Mouse (Mus musculus) limb, embryonic 15.5 days (tissue): ENCODE measurements at regions not wholly inside any gene's neighbourhood (a gene's known extent, or its start where the extent isn't known, plus 50 kb on each side); places are given as distances from the start of the nearest gene placed in this dataset.

Experiments
- ATAC-seq: fragments of 200-750 bp; cut with Nextera tagmentation; 2 replicates; pipeline ENCODE4 v1.8.0; 2017; ENCODE audit warnings: low read depth, moderate TSS enrichment; ENCODE audit not compliant: insufficient number of reproducible peaks, low FRiP score, low TSS enrichment
- H3K27ac ChIP-seq: fragments of 300-500 bp; sonication (generic); 2 replicates; pipeline ENCODE4 v1.5.1; 2015; ENCODE audit warnings: moderate library complexity, mild to moderate bottlenecking, inconsistent platforms
- H3K27me3 ChIP-seq: fragments of 300-500 bp; sonication (generic); 2 replicates; pipeline ENCODE4 v1.6.1; 2015; ENCODE audit warnings: inconsistent platforms
- H3K36me3 ChIP-seq: fragments of 300-500 bp; sonication (generic); 2 replicates; pipeline ENCODE4 v1.6.1; 2015; ENCODE audit warnings: inconsistent platforms
- H3K4me1 ChIP-seq: fragments of 300-500 bp; sonication (generic); 2 replicates; pipeline ENCODE4 v1.6.1; 2015; ENCODE audit warnings: inconsistent platforms
- H3K4me2 ChIP-seq: fragments of 300-500 bp; sonication (generic); 2 replicates; pipeline ENCODE4 v1.6.1; 2015; ENCODE audit warnings: mild to moderate bottlenecking, inconsistent platforms
- H3K4me3 ChIP-seq: fragments of 300-500 bp; sonication (generic); 2 replicates; pipeline ENCODE4 v1.5.1; 2015; ENCODE audit warnings: mild to moderate bottlenecking, inconsistent platforms
- H3K9ac ChIP-seq: fragments of 300-500 bp; sonication (generic); 2 replicates; pipeline ENCODE4 v1.6.1; 2015; ENCODE audit warnings: inconsistent platforms
- H3K9me3 ChIP-seq: fragments of 300-500 bp; sonication (generic); 2 replicates; pipeline ENCODE4 v1.6.1; 2016; ENCODE audit warnings: inconsistent platforms
- WGBS: fragments of 180-500 bp; shearing (Covaris S2); methylation state at CpG from one replicate; pipeline ENCODE4 v1.1.7; 2015; 5-methylcytosine and 5-hydroxymethylcytosine counted together

DNA sequence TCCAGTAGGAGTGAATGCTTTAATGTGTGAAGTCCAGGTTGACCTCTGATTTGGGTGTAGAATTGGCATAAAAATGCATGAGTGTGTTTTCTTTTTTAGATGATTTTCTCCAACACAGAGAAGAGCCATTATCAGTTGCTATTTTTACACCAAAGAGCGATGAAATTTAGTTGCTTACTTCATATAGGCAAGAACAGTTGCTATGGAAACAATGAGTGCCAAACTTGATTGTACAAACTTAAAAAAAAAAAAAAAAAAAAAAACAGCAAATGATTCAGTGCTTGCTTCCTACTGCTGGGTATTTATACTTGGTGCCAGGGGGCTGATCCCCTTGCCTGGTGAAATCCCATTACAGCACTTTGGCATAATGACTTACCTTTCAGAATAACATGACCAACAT is 268.0 kb downstream of the Sec23a start:
- Histone ChIP-seq H3K9ac (no peak overlapping the region), H3K27me3 (no peaks in the 10 kb centered on the region), H3K4me2 (no peak overlapping the region), H3K27ac (no peak overlapping the region), H3K4me1 (no peaks in the 10 kb centered on the region), H3K9me3 (no peaks in the 10 kb centered on the region), H3K4me3 (no peak overlapping the region), H3K36me3 (no peaks in the 10 kb centered on the region)
- 85% methylated on average over 1 of the region's 1 CpGs for WGBS
- ATAC-seq, result no peak

- Histone ChIP-seq H3K36me3 (no peaks in the 10 kb centered on the region), H3K9me3 (no peaks in the 10 kb centered on the region), H3K9ac (no peak overlapping the region), H3K27me3 (no peaks in the 10 kb centered on the region), H3K4me1 (no peaks in the 10 kb centered on the region), H3K4me3 (no peak overlapping the region), H3K4me2 (no peak overlapping the region), H3K27ac (no peak overlapping the region)
- ATAC-seq, result no peak
- WGBS, result 50% methylated on average over 1 of the region's 1 CpGs
Observed at GRCm38 (mm10) chr12:58728094-58728493, 283.7 kb downstream of the Sec23a start.

DNA sequence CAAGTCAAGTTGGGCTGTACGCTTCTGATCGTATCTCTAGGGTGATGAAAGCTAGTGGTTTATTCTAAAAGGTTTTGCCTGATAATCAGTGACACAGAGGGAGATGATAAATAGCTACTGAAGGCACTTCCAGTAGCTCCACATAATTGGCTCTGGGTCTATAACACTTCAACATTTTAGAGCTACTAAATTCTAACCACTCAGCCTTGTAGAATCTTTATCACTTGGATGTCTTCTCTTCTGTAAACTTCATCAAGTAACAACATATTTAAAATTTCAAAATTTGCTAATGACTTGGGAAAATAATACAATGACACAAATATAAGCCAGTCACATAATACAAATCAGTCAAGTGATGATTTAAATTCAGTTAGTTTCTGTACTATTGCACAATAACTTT is 284.3 kb downstream of the Sec23a start:
- Histone ChIP-seq H3K9ac (no peak overlapping the region), H3K4me3 (no peak overlapping the region), H3K27me3 (no peaks in the 10 kb centered on the region), H3K9me3 (no peaks in the 10 kb centered on the region), H3K4me2 (no peak overlapping the region), H3K36me3 (no peaks in the 10 kb centered on the region), H3K27ac (no peak overlapping the region), H3K4me1 (no peaks in the 10 kb centered on the region)
- WGBS, result 90% methylated on average over 2 of the region's 2 CpGs
- ATAC-seq, result no peak

DNA sequence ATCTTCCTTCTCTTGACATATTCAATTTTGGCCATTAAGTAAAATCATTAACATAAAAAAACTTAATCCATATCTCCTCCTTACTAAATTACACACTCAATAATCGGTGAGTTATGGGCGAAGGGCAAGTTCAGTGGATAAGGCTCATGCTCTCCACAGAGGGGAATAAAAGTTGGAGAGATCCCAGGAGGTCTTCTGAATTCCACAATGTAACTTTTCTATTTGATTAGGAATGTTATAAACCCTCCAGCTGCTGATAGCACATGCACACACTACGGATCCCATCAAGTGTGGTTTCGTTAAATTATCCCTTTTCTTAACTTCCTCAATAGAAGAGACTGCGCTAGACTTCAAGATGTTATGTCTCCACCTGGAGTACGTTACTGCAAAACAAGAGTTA is 293.9 kb downstream of the Sec23a start:
- Histone ChIP-seq H3K36me3 (no peaks in the 10 kb centered on the region), H3K4me1 (no peaks in the 10 kb centered on the region), H3K9me3 (no peaks in the 10 kb centered on the region), H3K27me3 (no peaks in the 10 kb centered on the region), H3K4me2 (no peak overlapping the region), H3K9ac (no peak overlapping the region), H3K4me3 (no peak overlapping the region), H3K27ac (no peak overlapping the region)
- WGBS, result 78% methylated on average over 6 of the region's 6 CpGs
- ATAC-seq, result no peak

DNA sequence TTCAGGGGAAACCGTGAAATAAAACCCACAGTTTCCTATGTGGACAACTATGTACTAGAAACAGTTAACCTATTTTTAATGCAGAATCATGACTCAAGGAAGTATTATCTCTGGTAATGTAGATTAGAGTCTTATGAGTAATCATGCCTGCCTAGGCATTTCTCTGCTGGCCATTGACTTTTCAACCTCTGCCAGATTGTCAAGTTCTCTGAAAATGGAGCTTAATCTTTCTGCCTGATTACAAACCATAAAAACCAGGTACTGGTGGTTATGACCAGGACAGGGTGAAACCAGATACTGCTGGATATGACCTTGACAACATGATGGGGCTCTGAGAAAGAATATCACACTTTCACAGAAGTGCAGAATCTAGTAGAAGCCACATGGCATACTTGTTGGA is 297.6 kb downstream of the Sec23a start:
- Histone ChIP-seq H3K4me3 (no peak overlapping the region), H3K9me3 (no peaks in the 10 kb centered on the region), H3K27ac (no peak overlapping the region), H3K36me3 (no peaks in the 10 kb centered on the region), H3K27me3 (no peaks in the 10 kb centered on the region), H3K9ac (no peak overlapping the region), H3K4me1 (no peaks in the 10 kb centered on the region), H3K4me2 (no peak overlapping the region)
- no peak for ATAC-seq
- 90% methylated on average over 1 of the region's 1 CpGs for WGBS

- Histone ChIP-seq H3K27ac (no peak overlapping the region), H3K9me3 (no peaks in the 10 kb centered on the region), H3K27me3 (no peaks in the 10 kb centered on the region), H3K36me3 (no peaks in the 10 kb centered on the region), H3K4me3 (no peak overlapping the region), H3K4me1 (no peaks in the 10 kb centered on the region), H3K9ac (no peak overlapping the region), H3K4me2 (no peak overlapping the region)
- WGBS, result 85% methylated on average over 5 of the region's 5 CpGs
- ATAC-seq, result no peak
Observed at GRCm38 (mm10) chr12:58695680-58696079, 316.1 kb downstream of the Sec23a start.

GRCm38 (mm10) chr12:58669914-58670635 is 341.7 kb downstream of the Sec23a start:
- H3K27me3 ChIP-seq, result no peaks in the 10 kb centered on the region
- H3K36me3 ChIP-seq, result no peaks in the 10 kb centered on the region
- WGBS, result 74% methylated on average over 3 of the region's 3 CpGs
- no peak overlapping the region for H3K9ac ChIP-seq
- no peak overlapping the region for H3K27ac ChIP-seq
- ATAC-seq, result no peak
- no peak overlapping the region for H3K4me3 ChIP-seq
- H3K4me2 ChIP-seq, result no peak overlapping the region
- no peaks in the 10 kb centered on the region for H3K9me3 ChIP-seq
- no peaks in the 10 kb centered on the region for H3K4me1 ChIP-seq

DNA sequence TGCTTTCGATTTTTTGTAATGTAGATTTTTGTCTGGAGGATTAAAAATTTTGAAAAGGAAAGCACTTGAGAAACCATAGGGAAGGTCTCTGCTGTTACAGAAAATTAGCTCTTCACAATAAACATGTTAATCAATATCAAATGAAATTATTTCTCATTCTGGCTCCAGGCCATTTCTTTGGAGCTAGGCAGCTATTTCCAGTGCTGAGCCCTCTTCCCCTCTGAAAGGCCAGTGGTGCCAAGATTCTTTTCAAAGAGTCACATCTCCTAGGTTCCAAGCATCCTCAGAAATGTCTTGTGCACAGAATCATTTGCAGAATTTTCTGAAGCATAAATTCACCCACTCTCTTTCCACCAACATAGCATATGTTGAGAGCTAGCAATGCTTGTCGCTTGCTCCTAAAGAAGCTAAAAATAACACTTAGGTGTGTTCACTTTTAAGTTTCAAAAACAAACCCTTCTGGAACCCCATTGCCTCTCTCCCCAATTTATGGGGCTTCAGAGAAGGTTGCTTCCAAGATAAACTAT is 357.2 kb downstream of the Sec23a start:
- Histone ChIP-seq H3K9me3 (no peaks in the 10 kb centered on the region), H3K9ac (no peak overlapping the region), H3K36me3 (no peaks in the 10 kb centered on the region), H3K4me3 (no peak overlapping the region), H3K4me2 (no peak overlapping the region), H3K27me3 (no peaks in the 10 kb centered on the region), H3K4me1 (no peaks in the 10 kb centered on the region), H3K27ac (no peak overlapping the region)
- 90% methylated on average over 2 of the region's 2 CpGs for WGBS
- no peak for ATAC-seq

GRCm38 (mm10) chr12:58653751-58654150 is 358.1 kb downstream of the Sec23a start:
- 69% methylated on average over 6 of the region's 6 CpGs for WGBS

DNA sequence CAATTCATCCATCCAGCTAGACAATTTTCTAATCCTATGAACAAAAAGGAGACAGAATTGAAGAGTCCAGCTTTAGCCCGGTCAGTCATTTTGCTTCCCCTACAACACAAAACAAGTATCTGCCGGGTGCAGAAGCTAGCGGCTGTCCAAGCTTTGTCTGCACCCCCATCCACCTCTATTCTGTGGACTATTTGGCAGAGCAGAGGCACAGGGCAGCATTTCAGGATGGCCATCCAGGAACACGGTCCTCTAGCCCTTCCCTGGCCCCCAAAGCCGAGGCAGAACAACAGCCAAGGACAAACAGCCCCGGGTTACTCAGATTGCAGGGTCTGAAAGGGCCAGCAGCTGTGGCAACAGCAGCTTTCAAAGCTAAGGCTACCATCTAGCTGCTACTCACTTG is 358.6 kb downstream of the Sec23a start:
- ATAC-seq, result no peak
- Histone ChIP-seq H3K4me2 (no peak overlapping the region), H3K9me3 (no peaks in the 10 kb centered on the region), H3K36me3 (no peaks in the 10 kb centered on the region), H3K27ac (no peak overlapping the region), H3K4me1 (no peaks in the 10 kb centered on the region), H3K4me3 (no peak overlapping the region), H3K9ac (no peak overlapping the region), H3K27me3 (no peaks in the 10 kb centered on the region)
- WGBS, result 76% methylated on average over 6 of the region's 6 CpGs

More at GRCm38 (mm10) chr12:58653751-58654150, 358.1 kb downstream of the Sec23a start:
- no peak for ATAC-seq
- no peak overlapping the region for H3K4me2 ChIP-seq
- H3K27me3 ChIP-seq, result no peaks in the 10 kb centered on the region
- no peak overlapping the region for H3K27ac ChIP-seq
- no peaks in the 10 kb centered on the region for H3K36me3 ChIP-seq
- H3K9me3 ChIP-seq, result no peaks in the 10 kb centered on the region
- no peak overlapping the region for H3K9ac ChIP-seq
- no peaks in the 10 kb centered on the region for H3K4me1 ChIP-seq
- no peak overlapping the region for H3K4me3 ChIP-seq

DNA sequence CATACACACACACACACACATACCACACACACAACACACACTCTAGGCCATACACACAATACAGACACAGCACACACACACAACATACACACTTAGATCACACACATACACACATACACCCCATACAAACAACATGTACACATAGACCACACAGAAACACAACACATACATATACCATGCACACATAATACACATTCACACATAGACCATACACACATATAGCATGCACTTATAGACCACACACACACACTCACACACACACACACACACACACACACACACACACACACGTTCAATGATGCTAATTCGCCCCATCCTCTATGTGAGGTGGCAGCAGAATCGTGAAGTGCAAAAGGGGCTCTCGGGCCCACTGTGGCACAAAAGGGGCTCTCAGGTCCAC is 359.1 kb downstream of the Sec23a start:
- no peak overlapping the region for H3K9ac ChIP-seq
- H3K27me3 ChIP-seq, result no peaks in the 10 kb centered on the region
- H3K27ac ChIP-seq, result no peak overlapping the region
- 88% methylated on average over 4 of the region's 4 CpGs for WGBS
- H3K4me3 ChIP-seq, result no peak overlapping the region
- H3K9me3 ChIP-seq, result no peaks in the 10 kb centered on the region
- no peaks in the 10 kb centered on the region for H3K4me1 ChIP-seq
- H3K4me2 ChIP-seq, result no peak overlapping the region
- no peak for ATAC-seq
- H3K36me3 ChIP-seq, result no peaks in the 10 kb centered on the region

DNA sequence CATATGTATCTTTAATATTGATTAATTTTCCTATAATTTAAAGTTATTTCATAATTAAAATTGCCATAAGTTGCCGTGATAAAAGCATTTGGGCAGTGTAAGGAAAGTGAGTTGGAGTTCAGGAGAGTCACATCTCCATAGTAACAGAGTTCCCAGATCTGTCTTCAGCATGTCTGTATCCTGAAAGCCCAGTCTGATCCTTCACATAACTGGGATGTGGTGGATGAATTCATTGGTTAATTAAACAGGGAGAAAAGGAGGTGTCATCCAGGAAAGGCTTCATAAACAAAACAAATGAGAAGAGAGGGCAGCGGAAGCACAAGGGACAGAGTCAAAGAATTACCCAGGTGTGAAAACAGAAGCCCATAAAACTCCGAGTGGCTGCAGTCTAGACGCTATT is 363.5 kb downstream of the Sec23a start:
- H3K9me3 ChIP-seq, result no peaks in the 10 kb centered on the region
- no peak overlapping the region for H3K27ac ChIP-seq
- no peak overlapping the region for H3K4me3 ChIP-seq
- ATAC-seq, result no peak
- H3K4me1 ChIP-seq, result no peaks in the 10 kb centered on the region
- no peak overlapping the region for H3K4me2 ChIP-seq
- H3K27me3 ChIP-seq, result no peaks in the 10 kb centered on the region
- WGBS, result 34% methylated on average over 4 of the region's 4 CpGs
- H3K36me3 ChIP-seq, result no peaks in the 10 kb centered on the region
- no peak overlapping the region for H3K9ac ChIP-seq

- Histone ChIP-seq H3K36me3 (no peaks in the 10 kb centered on the region), H3K4me2 (no peak overlapping the region), H3K9ac (no peak overlapping the region), H3K27ac (no peak overlapping the region), H3K4me1 (0 out of 2 replicates have a peak, but pooled peaks cover 3% of the 10 kb centered on the region), H3K9me3 (no peaks in the 10 kb centered on the region), H3K4me3 (no peak overlapping the region), H3K27me3 (no peaks in the 10 kb centered on the region)
- ATAC-seq, result no peak
- WGBS, result 36% methylated on average over 3 of the region's 3 CpGs
Observed at GRCm38 (mm10) chr12:58643843-58644242, 368.0 kb downstream of the Sec23a start.
